Mouse (Mus musculus): ENCODE results near the gene Rab6b.
A peak's percentile ranks its signal among the peaks of the same experiment; 100 is the strongest.
"Not testable (repeated sequence)": the region's sequence is repeated elsewhere in the genome, so short reads cannot be mapped to it uniquely, and the experiment has no call there.

Rab6b gene

DNA sequence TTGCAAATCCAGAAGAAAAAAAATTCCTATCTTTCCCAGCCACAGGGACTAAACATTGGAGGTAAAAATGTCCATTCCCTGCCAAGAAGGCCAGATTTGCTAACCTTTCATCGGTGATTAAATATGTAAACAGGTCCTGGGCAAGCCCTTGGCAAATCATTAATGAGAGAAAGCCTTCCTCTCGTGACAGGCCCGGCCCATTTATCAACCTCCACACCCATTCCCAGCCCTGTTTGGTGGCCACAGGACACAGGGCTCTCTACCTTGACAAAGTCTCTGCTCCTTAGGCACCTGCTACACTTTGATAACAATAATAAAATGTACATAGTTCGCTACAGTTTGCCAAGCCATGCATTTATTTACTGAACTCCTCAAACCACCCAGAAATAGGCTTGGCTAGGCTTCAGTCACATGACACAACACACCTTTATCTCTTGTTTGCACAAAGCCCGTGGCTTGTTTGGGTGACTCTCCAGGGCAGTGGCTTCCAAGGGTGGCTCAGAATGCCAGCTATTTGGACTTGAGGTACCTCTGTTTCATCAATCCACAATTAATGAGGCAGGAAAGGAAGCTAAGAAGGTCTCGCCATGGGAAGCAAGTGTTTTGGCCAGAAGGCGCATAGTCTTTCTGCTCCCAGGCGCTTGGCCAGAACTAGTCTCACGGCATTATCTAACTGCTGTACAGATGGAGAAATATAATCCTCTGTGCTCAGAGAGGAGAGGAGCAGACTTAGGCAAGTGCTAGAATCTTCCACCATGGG, 21.3 kb upstream of the Rab6b start:
- TF ChIP-seq NANOG (IDR thresholded peaks at IDR 0.05; ENCODE audit: borderline replicate concordance, low read length) (no peak), POU5F1 (IDR thresholded peaks at IDR 0.05; ENCODE audit: borderline replicate concordance, low read length) (no peak), CTCF (conservative IDR thresholded peaks at IDR 0.05; ENCODE audit: low read length) (no peak)
- no peaks in the 10 kb centered on the region for H3K36me3 ChIP-seq (ENCODE audit: insufficient read depth, low read length)
- H3K4me1 ChIP-seq (replicated peaks; ENCODE audit: low read depth, low read length), result peaks cover 72% of the 10 kb centered on the region
- no peak overlapping the region for H3K4me3 ChIP-seq (replicated peaks; ENCODE audit: low read length)
- H3K9me3 ChIP-seq (ENCODE audit: low read length), result no peaks in the 10 kb centered on the region
- peaks cover 31% of the 10 kb centered on the region for H3K27me3 ChIP-seq (ENCODE audit: insufficient read depth, low read length)

DNA sequence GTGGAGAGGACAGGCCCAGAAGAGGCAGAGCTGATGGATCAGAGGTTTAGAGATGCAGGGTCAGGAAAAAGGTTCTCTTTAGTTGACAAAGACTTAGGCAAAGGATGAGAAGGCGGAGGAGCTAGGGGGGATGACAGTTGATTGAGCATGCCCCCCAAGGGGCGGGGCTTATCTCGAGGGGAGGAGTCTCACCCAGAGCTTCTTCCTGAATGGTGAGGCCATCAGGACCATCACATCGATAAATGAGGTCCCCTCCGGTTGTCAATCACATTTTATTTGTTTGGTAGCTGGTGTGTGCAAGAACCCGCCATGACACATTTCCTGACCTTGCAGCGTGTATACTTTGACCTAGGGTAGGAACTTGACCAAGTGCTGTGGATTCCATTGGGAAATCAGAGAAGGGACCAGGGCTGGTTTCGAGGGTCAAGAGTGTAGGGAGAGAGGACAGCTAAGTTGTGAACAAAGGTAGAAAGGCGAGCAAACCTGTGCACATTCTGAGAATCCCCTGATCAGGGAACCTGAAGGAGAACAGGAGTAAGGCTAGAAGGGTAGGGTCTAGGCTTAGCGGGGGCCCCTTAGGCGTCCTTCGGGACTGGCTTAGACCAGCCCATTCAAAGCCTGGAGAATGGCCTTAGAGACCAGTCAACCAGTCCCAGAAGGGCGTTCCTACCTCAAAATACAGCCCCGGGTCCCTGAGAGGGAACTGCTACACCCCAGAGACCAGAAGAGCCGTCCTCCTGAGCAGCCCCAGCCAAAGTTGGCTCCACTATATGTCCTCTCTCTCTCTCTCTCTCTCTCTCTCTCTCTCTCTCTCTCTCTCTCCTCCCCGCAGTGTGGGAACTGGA, 20.3 kb upstream of the Rab6b start:
- Histone ChIP-seq H3K36me3 (ENCODE audit: insufficient read depth, low read length) (no peaks in the 10 kb centered on the region), H3K4me3 (replicated peaks; ENCODE audit: low read length) (peak overlapping the region; percentile 26), H3K27me3 (ENCODE audit: insufficient read depth, low read length) (peaks cover 27% of the 10 kb centered on the region), H3K4me1 (replicated peaks; ENCODE audit: low read depth, low read length) (peaks cover 64% of the 10 kb centered on the region), H3K9me3 (ENCODE audit: low read length) (no peaks in the 10 kb centered on the region)
- TF ChIP-seq NANOG (IDR thresholded peaks at IDR 0.05; ENCODE audit: borderline replicate concordance, low read length), result no peak
- TF ChIP-seq CTCF (conservative IDR thresholded peaks at IDR 0.05; ENCODE audit: low read length), result no peak
- no peak for TF ChIP-seq POU5F1 (IDR thresholded peaks at IDR 0.05; ENCODE audit: borderline replicate concordance, low read length)

DNA sequence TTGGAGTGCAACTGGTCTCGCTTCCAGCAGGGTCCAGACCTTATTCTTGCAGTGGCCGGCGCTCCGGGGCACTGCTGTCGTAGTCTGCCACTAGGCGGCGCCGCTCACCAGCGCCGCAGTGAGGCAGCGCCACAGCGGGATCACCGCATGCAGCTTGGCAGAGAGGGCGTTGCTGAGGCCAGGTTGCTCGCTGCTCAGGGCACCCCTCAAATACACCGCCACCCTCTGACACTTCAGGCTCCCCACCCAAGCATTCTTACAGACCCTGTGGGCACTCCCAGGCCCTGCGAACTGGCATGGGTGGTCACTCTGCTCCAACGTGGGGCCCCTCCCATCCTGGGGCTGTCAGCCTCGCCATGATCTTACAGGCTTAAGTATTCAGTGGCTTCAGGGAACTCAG, 19.3 kb upstream of the Rab6b start:
- TF ChIP-seq POU5F1 (IDR thresholded peaks at IDR 0.05; ENCODE audit: borderline replicate concordance, low read length), result no peak
- peak; percentile 55 for TF ChIP-seq CTCF (conservative IDR thresholded peaks at IDR 0.05; ENCODE audit: low read length)

DNA sequence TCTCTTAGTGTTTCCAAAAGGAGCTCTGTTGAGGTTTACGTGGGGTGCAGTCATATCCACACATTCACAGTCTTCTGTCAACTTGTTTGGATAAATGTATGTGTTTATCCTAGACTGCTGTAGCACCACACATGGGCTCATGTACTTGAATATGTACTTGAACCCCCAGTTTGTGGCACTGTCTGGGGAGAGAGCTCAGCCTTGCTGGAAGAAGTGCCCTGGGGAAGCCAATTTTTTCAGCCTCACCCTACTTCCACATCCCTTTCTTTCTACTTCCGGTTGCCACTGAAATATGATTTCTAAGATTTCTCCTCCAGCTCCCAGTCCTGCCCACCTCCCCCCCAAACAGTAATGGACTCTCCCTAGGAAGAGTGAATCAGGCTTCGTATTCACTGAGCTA, 17.9 kb upstream of the Rab6b start:
- Histone ChIP-seq H3K4me3 (replicated peaks; ENCODE audit: low read length) (no peak overlapping the region), H3K9me3 (ENCODE audit: low read length) (0 out of 2 replicates have a peak, but pooled peaks cover 2% of the 10 kb centered on the region), H3K4me1 (replicated peaks; ENCODE audit: low read depth, low read length) (peaks cover 42% of the 10 kb centered on the region), H3K36me3 (ENCODE audit: insufficient read depth, low read length) (no peaks in the 10 kb centered on the region), H3K27me3 (ENCODE audit: insufficient read depth, low read length) (peaks cover 14% of the 10 kb centered on the region; the same call in 1 of the 2 replicates)
- TF ChIP-seq NANOG (IDR thresholded peaks at IDR 0.05; ENCODE audit: borderline replicate concordance, low read length), result no peak
- TF ChIP-seq CTCF (conservative IDR thresholded peaks at IDR 0.05; ENCODE audit: low read length), result no peak
- no peak for TF ChIP-seq POU5F1 (IDR thresholded peaks at IDR 0.05; ENCODE audit: borderline replicate concordance, low read length)

More for the DNA sequence above, 19.3 kb upstream of the Rab6b start:
- Histone ChIP-seq H3K4me3 (replicated peaks; ENCODE audit: low read length) (peak overlapping the region; percentile 69), H3K27me3 (ENCODE audit: insufficient read depth, low read length) (peaks cover 17% of the 10 kb centered on the region; the same call in 1 of the 2 replicates), H3K4me1 (replicated peaks; ENCODE audit: low read depth, low read length) (peaks cover 54% of the 10 kb centered on the region), H3K36me3 (ENCODE audit: insufficient read depth, low read length) (no peaks in the 10 kb centered on the region), H3K9me3 (ENCODE audit: low read length) (0 out of 2 replicates have a peak, but pooled peaks cover under 1% of the 10 kb centered on the region)

DNA sequence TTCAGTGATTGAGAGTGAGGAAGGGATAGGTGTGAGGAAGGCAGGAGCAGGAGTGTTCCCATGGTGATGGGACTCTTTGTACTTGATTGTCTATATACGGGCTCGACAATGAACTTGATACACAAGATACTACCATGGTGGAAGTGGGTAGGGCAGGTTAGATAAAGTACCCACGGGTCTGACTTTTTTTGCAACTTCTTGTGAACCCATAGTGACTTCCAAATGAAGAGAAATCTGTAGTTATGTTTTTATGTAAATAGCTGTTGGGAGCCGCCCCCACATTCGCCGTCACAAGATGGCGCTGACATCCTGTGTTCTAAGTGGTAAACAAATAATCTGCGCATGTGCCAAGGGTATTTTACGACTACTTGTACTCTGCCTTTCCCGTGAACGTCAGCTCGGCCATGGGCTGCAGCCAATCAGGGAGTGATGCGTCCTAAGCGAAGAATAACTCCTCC, 3.2 kb upstream of the Rab6b start:
- H3K4me3 ChIP-seq (replicated peaks; ENCODE audit: low read length); H3K36me3 ChIP-seq (ENCODE audit: insufficient read depth, low read length): not testable (repeated sequence)
- Histone ChIP-seq H3K27me3 (ENCODE audit: insufficient read depth, low read length) (peaks cover 41% of the 10 kb centered on the region), H3K4me1 (replicated peaks; ENCODE audit: low read depth, low read length) (peaks cover 21% of the 10 kb centered on the region), H3K9me3 (ENCODE audit: low read length) (peaks cover 24% of the 10 kb centered on the region)

DNA sequence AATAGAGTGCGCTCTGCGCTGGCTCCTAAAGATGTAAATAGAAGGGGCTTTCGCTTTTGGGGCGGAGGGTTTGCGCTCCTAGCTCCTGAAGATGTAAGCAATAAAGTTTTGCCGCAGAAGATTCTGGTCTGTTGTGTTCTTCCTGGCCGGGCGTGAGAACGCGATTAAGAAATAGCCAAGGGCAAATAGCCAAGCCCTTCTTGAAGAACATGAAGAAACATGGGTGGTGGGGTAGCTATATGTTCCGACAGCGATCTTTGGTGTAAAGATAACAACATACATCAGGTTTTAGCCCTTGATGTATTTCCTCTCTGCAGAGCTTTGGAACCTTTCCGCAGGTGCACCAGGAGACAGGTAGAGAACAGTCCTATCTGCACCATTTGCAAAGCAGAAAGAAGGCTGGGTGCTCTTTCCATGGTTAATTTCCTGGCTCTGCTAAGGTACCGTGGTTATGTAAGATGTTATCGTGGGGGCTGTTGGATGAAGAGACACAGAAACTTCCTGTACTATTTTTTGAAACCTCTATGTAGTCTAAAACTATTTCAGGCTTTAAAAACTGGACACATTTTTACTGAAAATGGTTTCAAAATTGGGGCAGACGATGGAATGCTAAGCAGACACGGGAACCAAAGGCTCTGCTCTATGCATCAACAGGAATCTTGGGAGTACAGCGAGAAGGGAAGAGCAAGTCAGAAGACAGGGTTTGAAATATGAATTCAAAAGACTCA, 2.5 kb upstream of the Rab6b start:
- no peak overlapping the region for H3K4me3 ChIP-seq (replicated peaks; ENCODE audit: low read length)
- TF ChIP-seq POU5F1 (IDR thresholded peaks at IDR 0.05; ENCODE audit: borderline replicate concordance, low read length) (no peak), NANOG (IDR thresholded peaks at IDR 0.05; ENCODE audit: borderline replicate concordance, low read length) (no peak), CTCF (conservative IDR thresholded peaks at IDR 0.05; ENCODE audit: low read length) (no peak)
- peaks cover 49% of the 10 kb centered on the region for H3K27me3 ChIP-seq (ENCODE audit: insufficient read depth, low read length)
- H3K9me3 ChIP-seq (ENCODE audit: low read length), result peaks cover 24% of the 10 kb centered on the region
- no peaks in the 10 kb centered on the region for H3K36me3 ChIP-seq (ENCODE audit: insufficient read depth, low read length)
- peaks cover 24% of the 10 kb centered on the region for H3K4me1 ChIP-seq (replicated peaks; ENCODE audit: low read depth, low read length)

DNA sequence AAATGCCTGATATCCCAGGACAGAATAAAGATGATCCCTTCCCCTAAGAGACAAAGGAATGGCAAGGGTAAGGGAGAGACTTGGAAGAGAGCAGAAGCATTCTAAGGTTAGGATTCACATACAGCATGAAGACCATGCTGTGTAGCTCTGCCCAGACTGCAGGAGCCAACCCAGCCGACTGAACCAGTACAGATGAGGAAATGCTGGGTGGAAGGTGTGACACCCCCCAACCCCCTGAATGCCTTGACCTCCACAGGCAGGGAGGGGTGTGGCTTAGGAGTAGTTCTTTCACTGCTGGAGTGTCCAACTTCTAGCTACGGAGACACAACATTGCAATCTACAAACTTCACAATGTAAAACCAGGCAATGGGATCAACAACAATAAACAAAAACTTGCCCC, 1.7 kb upstream of the Rab6b start:
- Histone ChIP-seq H3K36me3 (ENCODE audit: insufficient read depth, low read length) (no peaks in the 10 kb centered on the region), H3K27me3 (ENCODE audit: insufficient read depth, low read length) (peaks cover 57% of the 10 kb centered on the region), H3K4me1 (replicated peaks; ENCODE audit: low read depth, low read length) (peaks cover 24% of the 10 kb centered on the region), H3K9me3 (ENCODE audit: low read length) (peaks cover 24% of the 10 kb centered on the region), H3K4me3 (replicated peaks; ENCODE audit: low read length) (no peak overlapping the region)
- TF ChIP-seq NANOG (IDR thresholded peaks at IDR 0.05; ENCODE audit: borderline replicate concordance, low read length) (no peak), POU5F1 (IDR thresholded peaks at IDR 0.05; ENCODE audit: borderline replicate concordance, low read length) (no peak), CTCF (conservative IDR thresholded peaks at IDR 0.05; ENCODE audit: low read length) (no peak)
